Mouse (Mus musculus): ENCODE results near the gene Mink1. TPM values are rescaled to one million over a fixed set of nuclear protein-coding genes. Genes with fewer than 3 reads are reported as not detected.
"Not testable (repeated sequence)": the region's sequence is repeated elsewhere in the genome, so short reads cannot be mapped to it uniquely, and the experiment has no call there.

The Mink1 gene
- polyA plus RNA-seq, 1 experiment from 2014 or later, result 10.6 TPM

- 0% methylated on average over 17 of the region's 31 CpGs for WGBS
- Histone ChIP-seq H3K4me2 (peak overlapping the region; percentile 82), H3K4me1 (peaks cover 40% of the 10 kb centered on the region), H3K9ac (peak overlapping the region; percentile 92), H3K9me3 (replicated peaks) (no peaks in the 10 kb centered on the region), H3K27me3 (no peaks in the 10 kb centered on the region), H3K36me3 (ENCODE audit: poor library complexity, severe bottlenecking) (no peaks in the 10 kb centered on the region), H3K4me3 (peak overlapping the region; percentile 90), H3K27ac (peak overlapping the region; percentile 86)
- ATAC-seq, result no peak; the same call in none of the 2 replicates
Measured at GRCm38 (mm10) chr11:70562995-70563469, 351 bp downstream of the Mink1 start.

DNA sequence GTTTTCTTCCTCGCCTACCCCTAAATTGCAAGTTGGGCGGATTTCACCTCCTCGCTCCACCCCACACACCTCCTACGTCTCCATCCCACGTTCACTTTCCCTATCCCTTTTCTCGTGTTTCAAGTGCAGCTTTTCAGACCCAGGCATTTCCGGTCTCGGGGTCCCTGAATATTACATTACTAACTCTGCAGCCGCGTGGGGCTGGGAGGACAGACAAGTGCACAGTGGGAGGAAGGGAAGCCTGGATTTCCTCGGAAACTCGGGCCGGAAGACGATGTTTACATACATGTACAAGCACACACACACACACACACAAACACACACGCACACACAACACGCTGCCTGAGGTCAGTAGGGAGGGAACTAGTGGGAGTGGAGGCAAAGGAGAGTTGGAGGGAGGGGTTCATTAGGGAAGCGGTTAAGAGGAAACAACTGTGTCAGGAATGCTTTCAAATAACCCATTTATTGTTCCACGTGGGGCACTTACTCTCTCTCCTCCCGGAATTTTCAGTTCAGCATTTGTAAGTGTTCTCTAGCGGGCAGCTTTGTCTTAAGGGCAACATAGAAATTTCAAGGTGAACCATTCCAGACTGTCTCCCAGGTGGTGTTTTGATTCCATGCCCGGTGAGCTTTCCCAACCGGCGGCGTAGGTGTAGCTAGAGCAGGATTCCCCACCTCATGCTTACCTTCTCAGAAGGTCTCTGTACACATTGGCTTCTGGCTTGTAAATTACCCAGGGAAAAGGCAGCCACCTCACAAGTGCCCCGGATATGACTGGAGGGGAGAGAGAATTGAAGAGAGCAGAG lies 992 bp downstream of the Mink1 start:
- 1% methylated on average over 25 of the region's 25 CpGs for WGBS
- Histone ChIP-seq H3K9me3 (replicated peaks) (no peaks in the 10 kb centered on the region), H3K4me1 (peaks cover 40% of the 10 kb centered on the region), H3K27me3 (no peaks in the 10 kb centered on the region), H3K27ac (0 out of 2 replicates have a peak overlapping the region, but pooled peaks have one; percentile 33), H3K9ac (peak overlapping the region; percentile 92), H3K4me3 (peak overlapping the region; percentile 90), H3K4me2 (peak overlapping the region; percentile 82), H3K36me3 (ENCODE audit: poor library complexity, severe bottlenecking) (no peaks in the 10 kb centered on the region)
- ATAC-seq, result no peak

GRCm38 (mm10) chr11:70564276-70564873 lies 1.7 kb downstream of the Mink1 start:
- WGBS, result 38% methylated on average over 4 of the region's 4 CpGs
- no peak overlapping the region for H3K27ac ChIP-seq
- H3K9ac ChIP-seq, result peak overlapping the region; percentile 92
- H3K27me3 ChIP-seq, result no peaks in the 10 kb centered on the region
- peak overlapping the region; percentile 82 for H3K4me2 ChIP-seq
- peak overlapping the region; percentile 90 for H3K4me3 ChIP-seq
- peaks cover 40% of the 10 kb centered on the region for H3K4me1 ChIP-seq
- H3K36me3 ChIP-seq (ENCODE audit: poor library complexity, severe bottlenecking), result no peaks in the 10 kb centered on the region
- H3K9me3 ChIP-seq (replicated peaks), result no peaks in the 10 kb centered on the region
- no peak for ATAC-seq

GRCm38 (mm10) chr11:70566586-70566985 lies 3.9 kb downstream of the Mink1 start:
- no peak overlapping the region for H3K27ac ChIP-seq
- WGBS, result 71% methylated on average over 7 of the region's 7 CpGs
- no peak overlapping the region for H3K9ac ChIP-seq
- H3K27me3 ChIP-seq, result no peaks in the 10 kb centered on the region
- no peak overlapping the region for H3K4me3 ChIP-seq
- no peak for ATAC-seq
- H3K4me1 ChIP-seq, result peaks cover 40% of the 10 kb centered on the region
- H3K4me2 ChIP-seq, result no peak overlapping the region
- H3K36me3 ChIP-seq (ENCODE audit: poor library complexity, severe bottlenecking), result no peaks in the 10 kb centered on the region
- no peaks in the 10 kb centered on the region for H3K9me3 ChIP-seq (replicated peaks)

- H3K4me1 ChIP-seq, result peaks cover 27% of the 10 kb centered on the region
- not testable (repeated sequence) for ATAC-seq; H3K9me3 ChIP-seq (replicated peaks); H3K4me2 ChIP-seq; H3K27me3 ChIP-seq; H3K9ac ChIP-seq; H3K36me3 ChIP-seq (ENCODE audit: poor library complexity, severe bottlenecking); H3K4me3 ChIP-seq; H3K27ac ChIP-seq
- WGBS, result 86% methylated on average over 1 of the region's 1 CpGs
Measured at GRCm38 (mm10) chr11:70570614-70571013, 7.9 kb downstream of the Mink1 start.

GRCm38 (mm10) chr11:70571641-70572040 lies 9.0 kb downstream of the Mink1 start:
- Histone ChIP-seq H3K4me1 (peaks cover 20% of the 10 kb centered on the region), H3K9me3 (replicated peaks) (no peaks in the 10 kb centered on the region), H3K9ac (no peak overlapping the region), H3K4me3 (no peak overlapping the region), H3K4me2 (no peak overlapping the region), H3K36me3 (ENCODE audit: poor library complexity, severe bottlenecking) (no peaks in the 10 kb centered on the region), H3K27me3 (no peaks in the 10 kb centered on the region), H3K27ac (no peak overlapping the region)
- no peak for ATAC-seq
- WGBS, result 97% methylated on average over 1 of the region's 1 CpGs

DNA sequence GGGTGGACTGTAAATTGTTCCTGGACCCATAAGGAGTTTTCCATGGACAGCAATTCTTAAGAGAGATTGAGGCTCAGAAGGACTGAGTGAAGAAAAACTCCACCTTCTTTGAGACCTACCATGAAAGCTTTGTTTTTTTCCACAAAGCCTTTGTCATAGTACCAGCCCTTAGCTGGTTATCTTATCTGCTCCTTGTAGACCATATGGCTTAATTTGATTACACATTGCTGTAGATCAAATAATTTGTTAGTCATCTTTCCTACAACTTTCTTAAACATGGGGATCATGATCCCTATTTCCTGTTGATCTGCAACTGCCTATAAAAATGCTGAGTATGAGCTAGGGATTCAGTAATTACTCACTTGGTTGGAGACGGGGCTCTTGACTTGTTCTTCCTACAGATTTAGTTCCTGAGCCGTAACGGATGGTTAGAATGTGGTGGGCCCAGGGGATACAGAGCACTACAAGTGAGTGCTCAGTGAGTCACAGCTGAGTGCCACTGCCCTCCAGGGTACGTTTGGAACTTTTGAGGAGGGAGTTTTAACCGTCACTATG lies 9.7 kb downstream of the Mink1 start:
- H3K27me3 ChIP-seq, result no peaks in the 10 kb centered on the region
- no peak for ATAC-seq
- 72% methylated on average over 5 of the region's 5 CpGs for WGBS
- H3K36me3 ChIP-seq (ENCODE audit: poor library complexity, severe bottlenecking), result no peaks in the 10 kb centered on the region
- no peak overlapping the region for H3K27ac ChIP-seq
- H3K4me3 ChIP-seq, result no peak overlapping the region
- peaks cover 23% of the 10 kb centered on the region for H3K4me1 ChIP-seq
- H3K4me2 ChIP-seq, result no peak overlapping the region
- no peaks in the 10 kb centered on the region for H3K9me3 ChIP-seq (replicated peaks)
- H3K9ac ChIP-seq, result no peak overlapping the region

GRCm38 (mm10) chr11:70573872-70574271 lies 11.2 kb downstream of the Mink1 start:
- H3K36me3 ChIP-seq (ENCODE audit: poor library complexity, severe bottlenecking), result no peaks in the 10 kb centered on the region
- 38% methylated on average over 6 of the region's 6 CpGs for WGBS
- no peaks in the 10 kb centered on the region for H3K9me3 ChIP-seq (replicated peaks)
- H3K4me1 ChIP-seq, result peaks cover 37% of the 10 kb centered on the region
- no peaks in the 10 kb centered on the region for H3K27me3 ChIP-seq
- 0 out of 2 replicates have a peak overlapping the region, but pooled peaks have one; percentile 38 for H3K9ac ChIP-seq
- H3K4me2 ChIP-seq, result no peak overlapping the region
- H3K4me3 ChIP-seq, result no peak overlapping the region
- no peak for ATAC-seq
- 0 out of 2 replicates have a peak overlapping the region, but pooled peaks have one; percentile 32 for H3K27ac ChIP-seq

GRCm38 (mm10) chr11:70577201-70577600 lies 14.5 kb downstream of the Mink1 start:
- no peak for ATAC-seq
- no peaks in the 10 kb centered on the region for H3K36me3 ChIP-seq (ENCODE audit: poor library complexity, severe bottlenecking)
- no peaks in the 10 kb centered on the region for H3K27me3 ChIP-seq
- H3K9ac ChIP-seq, result no peak overlapping the region; the same call in 1 of the 2 replicates
- no peak overlapping the region for H3K4me3 ChIP-seq
- H3K9me3 ChIP-seq (replicated peaks), result no peaks in the 10 kb centered on the region
- no peak overlapping the region for H3K4me2 ChIP-seq
- whole genome bisulfite sequencing, result 81% methylated on average over 3 of the region's 3 CpGs
- H3K27ac ChIP-seq, result no peak overlapping the region
- peaks cover 52% of the 10 kb centered on the region for H3K4me1 ChIP-seq

- H3K4me2 ChIP-seq, result no peak overlapping the region
- no peaks in the 10 kb centered on the region for H3K9me3 ChIP-seq (replicated peaks)
- peaks cover 48% of the 10 kb centered on the region for H3K4me1 ChIP-seq
- H3K27ac ChIP-seq, result no peak overlapping the region
- no peak for ATAC-seq
- no peak overlapping the region for H3K9ac ChIP-seq
- no peaks in the 10 kb centered on the region for H3K36me3 ChIP-seq (ENCODE audit: poor library complexity, severe bottlenecking)
- H3K4me3 ChIP-seq, result no peak overlapping the region
- WGBS, result 90% methylated on average over 6 of the region's 6 CpGs
- no peaks in the 10 kb centered on the region for H3K27me3 ChIP-seq
Measured at GRCm38 (mm10) chr11:70578962-70579361, 16.3 kb downstream of the Mink1 start.

- no peak overlapping the region for H3K27ac ChIP-seq
- H3K4me2 ChIP-seq, result no peak overlapping the region
- no peaks in the 10 kb centered on the region for H3K27me3 ChIP-seq
- H3K9me3 ChIP-seq (replicated peaks), result no peaks in the 10 kb centered on the region
- H3K9ac ChIP-seq, result peak overlapping the region; percentile 21; the same call in 1 of the 2 replicates
- H3K4me3 ChIP-seq, result no peak overlapping the region
- WGBS, result 83% methylated on average over 9 of the region's 9 CpGs
- no peaks in the 10 kb centered on the region for H3K36me3 ChIP-seq (ENCODE audit: poor library complexity, severe bottlenecking)
- ATAC-seq, result no peak
- peaks cover 52% of the 10 kb centered on the region for H3K4me1 ChIP-seq
Measured at GRCm38 (mm10) chr11:70579710-70580357, 17.2 kb downstream of the Mink1 start.

DNA sequence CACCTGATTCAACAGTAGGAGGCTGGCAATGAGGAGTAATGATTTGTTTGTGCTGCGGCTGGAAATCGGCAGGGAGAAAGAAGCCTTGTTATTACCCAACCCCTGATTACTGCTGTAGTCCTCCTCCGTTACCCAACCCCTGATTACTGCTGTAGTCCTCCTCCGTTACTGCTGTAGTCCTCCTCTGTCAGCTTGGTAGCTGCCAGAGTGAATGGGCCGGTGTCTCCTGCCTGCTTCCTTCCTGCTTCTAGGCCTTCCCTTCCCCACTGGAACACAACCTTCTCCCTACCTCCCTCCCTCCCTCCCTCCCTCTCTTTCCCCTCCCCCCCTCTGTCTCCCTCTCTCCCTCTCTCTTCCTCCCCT lies 17.7 kb downstream of the Mink1 start:
- no peak for ATAC-seq
- H3K27me3 ChIP-seq, result no peaks in the 10 kb centered on the region
- H3K4me3 ChIP-seq, result no peak overlapping the region
- H3K9me3 ChIP-seq (replicated peaks), result no peaks in the 10 kb centered on the region
- no peak overlapping the region; the same call in 1 of the 2 replicates for H3K9ac ChIP-seq
- no peaks in the 10 kb centered on the region for H3K36me3 ChIP-seq (ENCODE audit: poor library complexity, severe bottlenecking)
- H3K4me2 ChIP-seq, result no peak overlapping the region
- H3K27ac ChIP-seq, result no peak overlapping the region
- H3K4me1 ChIP-seq, result peaks cover 57% of the 10 kb centered on the region
- 58% methylated on average over 5 of the region's 5 CpGs for WGBS

All from forebrain, embryonic 13.5 days (tissue).